Mouse (Mus musculus) liver, postnatal 0 days (tissue): ENCODE measurements around the gene Tmpo.

Source experiments
- CTCF ChIP-seq: sonication (generic); IDR thresholded peaks from 2 replicates; pipeline ENCODE4 v1.5.1; 2016; ENCODE audit warnings: antibody characterized with exemption, low read depth
- EP300 ChIP-seq: IDR thresholded peaks from 2 replicates; pipeline ENCODE4 v1.6.1; 2016; ENCODE audit warnings: antibody characterized with exemption, low read depth, mild to moderate bottlenecking

DNA sequence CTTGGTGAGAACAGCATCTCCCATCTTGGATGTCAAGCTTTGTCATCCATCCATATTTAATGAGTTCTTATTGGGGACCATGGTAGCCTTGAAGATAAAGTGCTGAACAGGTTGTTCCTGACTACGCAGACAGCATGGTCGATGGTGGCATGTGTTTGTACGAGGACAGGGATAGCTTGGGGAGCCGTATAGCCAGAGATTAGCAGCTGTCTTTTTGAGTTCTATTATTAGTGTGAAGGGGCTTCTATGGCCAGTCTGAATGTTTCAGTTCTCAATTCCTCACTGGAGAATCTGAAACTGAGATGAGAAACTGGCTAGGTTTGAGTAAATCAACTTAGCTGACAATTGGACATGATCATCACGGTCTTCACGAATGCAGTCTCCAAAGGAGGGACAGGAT lies 24.5 kb upstream of the Tmpo start:
- TF ChIP-seq CTCF (no peak), EP300 (no peak)
